7 mouse cellular contexts compared by ENCODE assay signal in the genomic region with DNA sequence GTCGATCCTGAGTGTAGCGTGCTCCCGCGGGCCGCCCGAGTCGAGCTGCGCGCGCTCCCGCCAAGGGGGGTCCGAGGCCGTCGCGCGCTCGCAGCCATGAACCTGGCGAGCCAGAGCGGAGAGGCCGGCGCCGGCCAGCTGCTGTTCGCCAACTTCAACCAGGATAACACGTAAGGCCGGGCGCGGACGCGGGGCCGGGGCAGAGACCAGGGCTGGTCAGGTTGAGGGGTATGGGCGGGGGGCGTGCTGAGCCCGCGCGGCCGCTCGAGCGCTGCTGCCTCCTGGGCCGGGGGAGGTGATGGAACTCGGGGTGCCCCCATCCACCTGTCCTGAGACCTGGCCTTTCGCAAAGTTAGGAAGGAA. TPM values are rescaled to one million over a fixed set of nuclear protein-coding genes. Genes with fewer than 3 reads are reported as not detected.
DNase-seq lines count a peak whose midpoint lies in the region; ATAC-seq and TF ChIP-seq lines count a peak whose summit lies in the region.

No protein-coding gene starts in this region.

- TF ChIP-seq CTCF in lung, embryonic 14.5 days (IDR thresholded peaks at IDR 0.05; ENCODE audit: low read depth), result no peak

- peak overlapping the region; percentile 92 for H3K9ac ChIP-seq in lung, embryonic 14.5 days
- H3K9ac ChIP-seq in embryonic facial prominence, embryonic 14.5 days (ENCODE audit: low read depth, low read length), result peak overlapping the region; percentile 90
- H3K9ac ChIP-seq in intestine, embryonic 15.5 days, result peak overlapping the region; percentile 92
- peak overlapping the region; percentile 78 for H3K9ac ChIP-seq in neural tube, embryonic 14.5 days (replicated peaks; ENCODE audit: low read depth, low read length)

- peaks cover 8% of the 10 kb centered on the region for H3K36me3 ChIP-seq in lung, embryonic 14.5 days (ENCODE audit: insufficient read depth)
- H3K36me3 ChIP-seq in embryonic facial prominence, embryonic 14.5 days (ENCODE audit: control insufficient read depth, insufficient read depth, low read length), result peaks cover 22% of the 10 kb centered on the region
- peaks cover 7% of the 10 kb centered on the region for H3K36me3 ChIP-seq in intestine, embryonic 15.5 days
- H3K36me3 ChIP-seq in neural tube, embryonic 14.5 days (ENCODE audit: control insufficient read depth, insufficient read depth, low read length), result peaks cover 9% of the 10 kb centered on the region; the same call in 1 of the 2 replicates

- intact Hi-C loops in left cerebral cortex, postnatal 36 days (cut with DNase I), result no loop called here

- DNase-seq in lung, embryonic 14.5 days, result no peak
- no peak for DNase-seq in lung, postnatal 4 days
- DNase-seq in embryonic facial prominence, embryonic 14.5 days (ENCODE audit: low spot score), result no peak
- DNase-seq in cerebellum, adult 18-20 months, result no peak
- DNase-seq in left cerebral cortex, postnatal 36 days (ENCODE audit: low spot score in 2 of 2), result no peak

- WGBS in lung, embryonic 14.5 days, result under 1% methylated on average over 38 of the region's 41 CpGs
- 0% methylated on average over 14 of the region's 41 CpGs for WGBS in embryonic facial prominence, embryonic 14.5 days
- WGBS in intestine, embryonic 15.5 days, result 0% methylated on average over 40 of the region's 41 CpGs
- WGBS in neural tube, embryonic 14.5 days, result under 1% methylated on average over 39 of the region's 41 CpGs

- H3K27ac ChIP-seq in lung, embryonic 14.5 days (ENCODE audit: low read depth), result peak overlapping the region; percentile 70
- peak overlapping the region; percentile 72 for H3K27ac ChIP-seq in embryonic facial prominence, embryonic 14.5 days (replicated peaks; ENCODE audit: low read depth, low read length)
- peak overlapping the region; percentile 81 for H3K27ac ChIP-seq in intestine, embryonic 15.5 days
- peak overlapping the region; percentile 76 for H3K27ac ChIP-seq in neural tube, embryonic 14.5 days (ENCODE audit: low read depth, low read length)

- peaks cover 8% of the 10 kb centered on the region; the same call in 1 of the 2 replicates for H3K4me1 ChIP-seq in lung, embryonic 14.5 days (ENCODE audit: insufficient read depth)
- H3K4me1 ChIP-seq in embryonic facial prominence, embryonic 14.5 days (ENCODE audit: control insufficient read depth, insufficient read depth, low read length), result peaks cover 13% of the 10 kb centered on the region
- H3K4me1 ChIP-seq in intestine, embryonic 15.5 days (replicated peaks), result peaks cover 10% of the 10 kb centered on the region
- H3K4me1 ChIP-seq in neural tube, embryonic 14.5 days (ENCODE audit: control insufficient read depth, insufficient read depth, low read length), result peaks cover 19% of the 10 kb centered on the region

- peak overlapping the region; percentile 95 for H3K4me3 ChIP-seq in lung, embryonic 14.5 days (ENCODE audit: low read depth, low read length)
- peak overlapping the region; percentile 92 for H3K4me3 ChIP-seq in embryonic facial prominence, embryonic 14.5 days (ENCODE audit: low read depth, low read length)
- H3K4me3 ChIP-seq in intestine, embryonic 15.5 days (replicated peaks), result peak overlapping the region; percentile 96
- peak overlapping the region; percentile 94 for H3K4me3 ChIP-seq in neural tube, embryonic 14.5 days (ENCODE audit: low read depth, low read length)

- no peaks in the 10 kb centered on the region for H3K27me3 ChIP-seq in lung, embryonic 14.5 days (ENCODE audit: insufficient read depth, low read length)
- H3K27me3 ChIP-seq in embryonic facial prominence, embryonic 14.5 days (replicated peaks; ENCODE audit: control insufficient read depth, insufficient read depth, low read length), result no peaks in the 10 kb centered on the region
- H3K27me3 ChIP-seq in intestine, embryonic 15.5 days (replicated peaks), result no peaks in the 10 kb centered on the region
- no peaks in the 10 kb centered on the region for H3K27me3 ChIP-seq in neural tube, embryonic 14.5 days (ENCODE audit: control insufficient read depth, insufficient read depth, low read length)

- H3K9me3 ChIP-seq in lung, embryonic 14.5 days (ENCODE audit: low read depth, low read length), result no peaks in the 10 kb centered on the region
- H3K9me3 ChIP-seq in embryonic facial prominence, embryonic 14.5 days (ENCODE audit: control insufficient read depth, low read length), result no peaks in the 10 kb centered on the region
- H3K9me3 ChIP-seq in intestine, embryonic 15.5 days, result no peaks in the 10 kb centered on the region
- no peaks in the 10 kb centered on the region for H3K9me3 ChIP-seq in neural tube, embryonic 14.5 days (ENCODE audit: control insufficient read depth, low read length)

- ATAC-seq in lung, embryonic 14.5 days (ENCODE audit: insufficient read depth), result peak; percentile 82
- peak; percentile 60 for ATAC-seq in embryonic facial prominence, embryonic 14.5 days (ENCODE audit: low read depth)
- peak; percentile 64; the same call in 1 of the 2 replicates for ATAC-seq in intestine, embryonic 15.5 days
- peak; percentile 77 for ATAC-seq in neural tube, embryonic 14.5 days (ENCODE audit: low read depth)

- H3K4me2 ChIP-seq in lung, embryonic 14.5 days, result peak overlapping the region; percentile 91
- H3K4me2 ChIP-seq in embryonic facial prominence, embryonic 14.5 days (ENCODE audit: low read depth, low read length), result peak overlapping the region; percentile 81
- peak overlapping the region; percentile 89 for H3K4me2 ChIP-seq in intestine, embryonic 15.5 days (replicated peaks)
- peak overlapping the region; percentile 77 for H3K4me2 ChIP-seq in neural tube, embryonic 14.5 days (ENCODE audit: low read depth, low read length)

RNA-seq across cellular contexts. Expression of gene Wipi2, which starts 2.1 kb away (rescaled TPM):
- polyA plus RNA-seq in lung, embryonic 14.5 days (2014; fragmentation: Nextera tagmentation; extraction: Ambion mirVana), result 47.7 and 53.0 TPM in 2 replicates
- 43.8 and 47.9 TPM in 2 replicates for polyA plus RNA-seq in embryonic facial prominence, embryonic 14.5 days (2014; fragmentation: Nextera tagmentation; extraction: Ambion mirVana)
- 37.5 and 37.8 TPM in 2 replicates for polyA plus RNA-seq in intestine, embryonic 15.5 days (2015; fragmentation: Nextera tagmentation; extraction: Ambion mirVana)
- polyA plus RNA-seq in neural tube, embryonic 14.5 days (2014; fragmentation: Nextera tagmentation; extraction: Ambion mirVana), result 40.4 and 53.1 TPM in 2 replicates
- 100 to 1,000 TPM; 101 to 108 TPM for total RNA-seq in left cerebral cortex, postnatal 36 days (2021)

RNA-seq across cellular contexts. Expression of gene Mmd2, which starts 21.0 kb away (rescaled TPM):
- polyA plus RNA-seq in lung, embryonic 14.5 days (2014; fragmentation: Nextera tagmentation; extraction: Ambion mirVana), result 0.11 TPM in 1 of 2 replicates, not detected in the other
- polyA plus RNA-seq in embryonic facial prominence, embryonic 14.5 days (2014; fragmentation: Nextera tagmentation; extraction: Ambion mirVana), result 6.5 and 8.2 TPM in 2 replicates
- 1.7 and 2.0 TPM in 2 replicates for polyA plus RNA-seq in intestine, embryonic 15.5 days (2015; fragmentation: Nextera tagmentation; extraction: Ambion mirVana)
- 59.7 and 59.9 TPM in 2 replicates for polyA plus RNA-seq in neural tube, embryonic 14.5 days (2014; fragmentation: Nextera tagmentation; extraction: Ambion mirVana)
- 100 to 1,000 TPM; 102 to 108 TPM for total RNA-seq in left cerebral cortex, postnatal 36 days (2021)
